Mouse (Mus musculus): ENCODE results near the gene Osgin1. TPM values are rescaled to one million over a fixed set of nuclear protein-coding genes. Genes with fewer than 3 reads are reported as not detected.

Osgin1 gene
- polyA plus RNA-seq, 1 experiment from 2014 or later = 0.35 TPM

DNA sequence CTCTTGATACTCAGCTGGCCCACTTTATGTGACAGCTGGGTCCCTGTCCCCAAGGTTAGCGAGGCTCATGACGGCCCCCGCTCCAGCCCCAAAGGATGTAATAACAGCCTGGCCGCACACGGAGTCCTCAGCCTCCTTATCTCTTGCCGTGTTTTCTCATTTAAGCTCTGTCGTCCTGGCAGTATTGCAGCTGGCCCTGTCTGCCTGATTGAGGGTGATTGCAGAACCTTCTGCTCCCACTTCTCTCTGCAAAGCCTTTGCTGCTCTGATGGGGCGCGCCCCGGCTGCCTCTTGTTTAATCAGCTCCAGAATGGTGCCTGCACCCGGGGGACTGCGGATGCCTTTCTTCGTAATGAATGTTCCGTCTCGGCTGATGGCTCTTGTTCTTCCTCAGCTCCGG is 25.8 kb downstream of the Osgin1 start:
- Histone ChIP-seq H3K27me3 (ENCODE audit: control insufficient read depth, insufficient read depth, low read length) (no peaks in the 10 kb centered on the region), H3K4me3 (ENCODE audit: low read depth, low read length) (no peak overlapping the region), H3K4me2 (ENCODE audit: low read depth, low read length) (peak overlapping the region; percentile 11; the same call in 1 of the 2 replicates), H3K9ac (replicated peaks; ENCODE audit: low read depth, low read length) (no peak overlapping the region), H3K4me1 (ENCODE audit: control insufficient read depth, insufficient read depth, low read length) (peaks cover 7% of the 10 kb centered on the region; the same call in 1 of the 2 replicates), H3K36me3 (ENCODE audit: control insufficient read depth, insufficient read depth, low read length) (no peaks in the 10 kb centered on the region), H3K27ac (ENCODE audit: low read depth, low read length) (peak overlapping the region; percentile 52), H3K9me3 (ENCODE audit: control insufficient read depth, low read length) (no peaks in the 10 kb centered on the region)
- WGBS = 22% methylated on average over 16 of the region's 16 CpGs
- peak; percentile 54; the same call in 1 of the 2 replicates for ATAC-seq (ENCODE audit: low read depth)

GRCm38 (mm10) chr8:119461356-119461755 is 27.4 kb downstream of the Osgin1 start:
- no peaks in the 10 kb centered on the region for H3K9me3 ChIP-seq (ENCODE audit: control insufficient read depth, low read length)
- no peaks in the 10 kb centered on the region for H3K36me3 ChIP-seq (ENCODE audit: control insufficient read depth, insufficient read depth, low read length)
- no peak overlapping the region for H3K9ac ChIP-seq (replicated peaks; ENCODE audit: low read depth, low read length)
- ATAC-seq (ENCODE audit: low read depth) = peak; percentile 39; the same call in 1 of the 2 replicates
- peaks cover 14% of the 10 kb centered on the region; the same call in 1 of the 2 replicates for H3K4me1 ChIP-seq (ENCODE audit: control insufficient read depth, insufficient read depth, low read length)
- no peaks in the 10 kb centered on the region for H3K27me3 ChIP-seq (ENCODE audit: control insufficient read depth, insufficient read depth, low read length)
- 35% methylated on average over 9 of the region's 9 CpGs for WGBS
- H3K4me3 ChIP-seq (ENCODE audit: low read depth, low read length) = no peak overlapping the region
- peak overlapping the region; percentile 34; the same call in 1 of the 2 replicates for H3K27ac ChIP-seq (ENCODE audit: low read depth, low read length)
- no peak overlapping the region for H3K4me2 ChIP-seq (ENCODE audit: low read depth, low read length)

DNA sequence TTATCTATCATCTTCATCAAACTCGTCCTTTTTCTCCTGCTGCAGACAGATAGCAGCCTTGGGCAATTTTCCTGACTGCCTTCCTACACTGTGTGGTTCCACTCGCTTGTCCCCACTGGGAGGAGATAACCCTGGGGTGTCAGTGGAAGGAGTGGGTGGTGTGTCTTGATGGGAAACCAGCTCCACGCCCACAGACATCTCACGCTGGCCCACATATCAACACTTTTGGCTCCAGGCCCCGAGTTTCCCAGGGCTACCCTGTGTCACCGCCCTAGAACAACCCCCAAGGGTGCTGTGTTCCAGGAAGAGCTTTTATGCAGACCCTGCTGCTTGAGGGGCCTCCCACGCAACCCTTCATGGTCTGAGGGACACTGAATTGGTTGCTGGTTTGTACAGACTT is 29.8 kb downstream of the Osgin1 start:
- Histone ChIP-seq H3K9me3 (ENCODE audit: control insufficient read depth, low read length) (no peaks in the 10 kb centered on the region), H3K27me3 (ENCODE audit: control insufficient read depth, insufficient read depth, low read length) (no peaks in the 10 kb centered on the region), H3K4me1 (ENCODE audit: control insufficient read depth, insufficient read depth, low read length) (peaks cover 21% of the 10 kb centered on the region; the same call in 1 of the 2 replicates), H3K9ac (replicated peaks; ENCODE audit: low read depth, low read length) (no peak overlapping the region), H3K36me3 (ENCODE audit: control insufficient read depth, insufficient read depth, low read length) (no peaks in the 10 kb centered on the region), H3K4me2 (ENCODE audit: low read depth, low read length) (no peak overlapping the region), H3K27ac (ENCODE audit: low read depth, low read length) (no peak overlapping the region), H3K4me3 (ENCODE audit: low read depth, low read length) (no peak overlapping the region)
- ATAC-seq (ENCODE audit: low read depth) = no peak
- 40% methylated on average over 7 of the region's 7 CpGs for WGBS

DNA sequence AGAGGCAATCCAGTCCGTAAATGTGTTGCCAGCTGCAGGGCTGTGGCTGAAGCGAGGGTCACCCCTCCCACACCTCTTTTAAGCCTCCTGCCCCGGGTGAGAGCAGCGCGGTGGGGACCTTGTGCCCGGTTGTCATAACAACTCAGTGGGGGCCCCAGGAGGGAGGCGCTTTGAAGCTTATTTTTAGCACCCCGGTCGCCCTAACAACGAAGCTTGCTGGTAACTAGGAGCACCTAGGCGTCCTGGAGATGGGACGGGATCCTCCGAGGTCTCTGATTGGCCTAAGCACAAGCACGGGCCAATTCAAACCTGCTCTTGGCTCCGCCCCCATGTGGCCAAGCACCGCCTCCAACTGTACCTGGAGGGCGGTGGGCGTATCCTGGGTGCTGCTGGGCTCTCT is 32.2 kb downstream of the Osgin1 start:
- Histone ChIP-seq H3K27me3 (ENCODE audit: control insufficient read depth, insufficient read depth, low read length) (no peaks in the 10 kb centered on the region), H3K9me3 (ENCODE audit: control insufficient read depth, low read length) (no peaks in the 10 kb centered on the region), H3K4me2 (ENCODE audit: low read depth, low read length) (peak overlapping the region; percentile 23; the same call in 1 of the 2 replicates), H3K4me1 (ENCODE audit: control insufficient read depth, insufficient read depth, low read length) (peaks cover 17% of the 10 kb centered on the region; the same call in 1 of the 2 replicates), H3K9ac (replicated peaks; ENCODE audit: low read depth, low read length) (no peak overlapping the region), H3K27ac (ENCODE audit: low read depth, low read length) (no peak overlapping the region), H3K36me3 (ENCODE audit: control insufficient read depth, insufficient read depth, low read length) (no peaks in the 10 kb centered on the region), H3K4me3 (ENCODE audit: low read depth, low read length) (no peak overlapping the region)
- WGBS = 1% methylated on average over 18 of the region's 18 CpGs
- no peak for ATAC-seq (ENCODE audit: low read depth)

DNA sequence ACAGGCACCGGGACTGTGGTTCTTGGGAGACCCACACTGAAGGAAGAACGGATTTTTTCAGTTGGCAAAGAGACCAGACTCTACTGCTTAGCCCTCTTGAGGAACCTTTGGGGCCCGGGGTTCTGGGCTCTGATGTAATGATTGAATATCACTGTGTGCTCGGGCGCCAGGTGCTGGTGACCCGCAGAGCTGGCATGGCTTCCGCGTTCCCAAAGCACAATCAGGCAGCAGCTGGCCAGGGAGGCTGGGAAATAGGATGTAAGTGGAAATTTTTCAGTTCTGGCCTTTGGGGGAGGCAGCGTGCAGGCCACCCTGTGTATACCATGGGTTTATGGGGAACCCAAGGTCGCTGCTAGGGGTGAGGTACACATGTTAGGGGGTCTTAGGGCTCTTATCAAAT is 32.9 kb downstream of the Osgin1 start:
- Histone ChIP-seq H3K9ac (replicated peaks; ENCODE audit: low read depth, low read length) (no peak overlapping the region), H3K4me1 (ENCODE audit: control insufficient read depth, insufficient read depth, low read length) (peaks cover 14% of the 10 kb centered on the region; the same call in 1 of the 2 replicates), H3K36me3 (ENCODE audit: control insufficient read depth, insufficient read depth, low read length) (no peaks in the 10 kb centered on the region), H3K4me2 (ENCODE audit: low read depth, low read length) (no peak overlapping the region), H3K27me3 (ENCODE audit: control insufficient read depth, insufficient read depth, low read length) (no peaks in the 10 kb centered on the region), H3K4me3 (ENCODE audit: low read depth, low read length) (no peak overlapping the region), H3K9me3 (ENCODE audit: control insufficient read depth, low read length) (no peaks in the 10 kb centered on the region), H3K27ac (ENCODE audit: low read depth, low read length) (no peak overlapping the region)
- no peak for ATAC-seq (ENCODE audit: low read depth)
- WGBS = 52% methylated on average over 10 of the region's 10 CpGs

DNA sequence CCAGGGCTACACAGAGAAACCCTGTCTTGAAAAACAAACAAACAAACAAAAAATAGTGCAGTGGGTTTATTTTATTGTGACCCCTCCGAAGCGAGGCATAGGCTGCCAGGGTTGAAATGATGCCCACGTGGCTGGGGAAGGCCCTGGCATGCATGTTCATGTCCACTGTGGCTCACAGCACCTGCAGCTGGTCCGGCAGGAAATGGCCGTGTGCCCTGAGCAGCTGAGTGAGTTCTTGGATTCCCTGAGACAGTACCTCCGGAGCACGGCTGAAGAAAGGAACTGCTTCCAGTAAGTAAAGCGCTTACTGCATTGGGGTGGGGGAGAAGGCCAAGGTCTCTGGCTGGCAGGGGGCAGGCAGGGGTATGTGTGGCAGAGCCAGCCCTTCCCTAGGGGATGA is 34.2 kb downstream of the Osgin1 start:
- Histone ChIP-seq H3K36me3 (ENCODE audit: control insufficient read depth, insufficient read depth, low read length) (no peaks in the 10 kb centered on the region), H3K9ac (replicated peaks; ENCODE audit: low read depth, low read length) (no peak overlapping the region), H3K27ac (ENCODE audit: low read depth, low read length) (no peak overlapping the region), H3K27me3 (ENCODE audit: control insufficient read depth, insufficient read depth, low read length) (no peaks in the 10 kb centered on the region), H3K4me3 (ENCODE audit: low read depth, low read length) (no peak overlapping the region), H3K4me1 (ENCODE audit: control insufficient read depth, insufficient read depth, low read length) (peaks cover 14% of the 10 kb centered on the region; the same call in 1 of the 2 replicates), H3K9me3 (ENCODE audit: control insufficient read depth, low read length) (no peaks in the 10 kb centered on the region), H3K4me2 (ENCODE audit: low read depth, low read length) (no peak overlapping the region)
- no peak for ATAC-seq (ENCODE audit: low read depth)
- WGBS = 83% methylated on average over 8 of the region's 8 CpGs

GRCm38 (mm10) chr8:119478684-119479083 is 44.8 kb downstream of the Osgin1 start:
- Histone ChIP-seq H3K9ac (replicated peaks; ENCODE audit: low read depth, low read length) (no peak overlapping the region), H3K4me3 (ENCODE audit: low read depth, low read length) (no peak overlapping the region), H3K36me3 (ENCODE audit: control insufficient read depth, insufficient read depth, low read length) (no peaks in the 10 kb centered on the region), H3K27ac (ENCODE audit: low read depth, low read length) (no peak overlapping the region), H3K4me1 (ENCODE audit: control insufficient read depth, insufficient read depth, low read length) (no peaks in the 10 kb centered on the region), H3K9me3 (ENCODE audit: control insufficient read depth, low read length) (no peaks in the 10 kb centered on the region), H3K27me3 (ENCODE audit: control insufficient read depth, insufficient read depth, low read length) (no peaks in the 10 kb centered on the region), H3K4me2 (ENCODE audit: low read depth, low read length) (no peak overlapping the region)
- no peak for ATAC-seq (ENCODE audit: low read depth)
- WGBS = 23% methylated on average over 5 of the region's 5 CpGs

- no peak overlapping the region for H3K27ac ChIP-seq (ENCODE audit: low read depth, low read length)
Observed at GRCm38 (mm10) chr8:119484145-119484896, 50.4 kb downstream of the Osgin1 start.

DNA sequence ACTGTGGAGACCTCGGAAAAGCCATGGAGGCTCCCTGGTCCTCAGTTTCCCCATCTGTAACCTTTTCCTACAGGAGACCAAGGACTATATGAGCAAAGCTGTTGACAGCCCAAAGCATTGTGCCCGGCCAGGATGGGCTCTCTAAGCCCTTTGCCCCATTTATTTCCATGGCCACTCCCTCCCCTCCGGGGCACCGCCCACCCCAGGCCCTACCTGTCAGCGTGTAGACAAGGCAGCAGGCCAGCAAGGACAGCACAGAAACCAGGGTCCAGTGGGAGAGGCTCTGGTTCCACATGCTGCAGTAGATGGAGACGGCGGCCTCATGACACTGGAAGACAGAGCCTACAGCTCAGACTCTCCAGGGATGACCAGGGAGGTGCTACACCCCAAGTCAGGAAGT is 53.2 kb downstream of the Osgin1 start:
- WGBS = 79% methylated on average over 7 of the region's 7 CpGs

More at GRCm38 (mm10) chr8:119484145-119484896, 50.4 kb downstream of the Osgin1 start:
- Histone ChIP-seq H3K9ac (replicated peaks; ENCODE audit: low read depth, low read length) (no peak overlapping the region), H3K9me3 (ENCODE audit: control insufficient read depth, low read length) (no peaks in the 10 kb centered on the region), H3K4me3 (ENCODE audit: low read depth, low read length) (no peak overlapping the region), H3K4me2 (ENCODE audit: low read depth, low read length) (no peak overlapping the region), H3K27me3 (ENCODE audit: control insufficient read depth, insufficient read depth, low read length) (no peaks in the 10 kb centered on the region), H3K4me1 (ENCODE audit: control insufficient read depth, insufficient read depth, low read length) (no peaks in the 10 kb centered on the region), H3K36me3 (ENCODE audit: control insufficient read depth, insufficient read depth, low read length) (no peaks in the 10 kb centered on the region)
- ATAC-seq (ENCODE audit: low read depth) = no peak
- 81% methylated on average over 11 of the region's 11 CpGs for WGBS

More for the DNA sequence above, 53.2 kb downstream of the Osgin1 start:
- Histone ChIP-seq H3K9ac (replicated peaks; ENCODE audit: low read depth, low read length) (no peak overlapping the region), H3K4me1 (ENCODE audit: control insufficient read depth, insufficient read depth, low read length) (no peaks in the 10 kb centered on the region), H3K9me3 (ENCODE audit: control insufficient read depth, low read length) (no peaks in the 10 kb centered on the region), H3K4me2 (ENCODE audit: low read depth, low read length) (no peak overlapping the region), H3K36me3 (ENCODE audit: control insufficient read depth, insufficient read depth, low read length) (no peaks in the 10 kb centered on the region), H3K27ac (ENCODE audit: low read depth, low read length) (no peak overlapping the region), H3K4me3 (ENCODE audit: low read depth, low read length) (no peak overlapping the region), H3K27me3 (ENCODE audit: control insufficient read depth, insufficient read depth, low read length) (no peaks in the 10 kb centered on the region)
- no peak for ATAC-seq (ENCODE audit: low read depth)

Data from neural tube, embryonic 14.5 days (tissue).